Mouse (Mus musculus) heart, embryonic 11.5 days (tissue): ENCODE measurements around the gene Trim14. TPM values are rescaled to one million over a fixed set of nuclear protein-coding genes. Genes with fewer than 3 reads are reported as not detected.
A peak's percentile ranks its signal among the peaks of the same experiment; 100 is the strongest.

Source experiments
- ATAC-seq: fragments of 200-750 bp; cut with Nextera tagmentation; replicated peaks from 2 replicates; pipeline ENCODE4 v1.8.0; 2017; ENCODE audit warnings: moderate library complexity; ENCODE audit not compliant: insufficient number of reproducible peaks, low FRiP score, low TSS enrichment
- H3K27ac ChIP-seq: fragments of 300-500 bp; sonication (generic); 2 replicates; pipeline ENCODE4 v1.5.1; 2014; ENCODE audit warnings: mild to moderate bottlenecking, low read depth, low read length
- H3K27me3 ChIP-seq: fragments of 300-500 bp; sonication (generic); 2 replicates; pipeline ENCODE4 v1.6.1; 2014; ENCODE audit warnings: mild to moderate bottlenecking, low read length, mixed read lengths; ENCODE audit not compliant: control insufficient read depth, insufficient read depth
- H3K36me3 ChIP-seq: fragments of 300-500 bp; sonication (generic); 2 replicates; pipeline ENCODE4 v1.6.1; 2014; ENCODE audit warnings: mild to moderate bottlenecking, low read length, moderate library complexity, mixed read lengths; ENCODE audit not compliant: control insufficient read depth, insufficient read depth
- H3K4me1 ChIP-seq: fragments of 300-500 bp; sonication (generic); 2 replicates; pipeline ENCODE4 v1.6.1; 2014; ENCODE audit warnings: low read length; ENCODE audit not compliant: control insufficient read depth, insufficient read depth
- H3K4me2 ChIP-seq: fragments of 300-500 bp; sonication (generic); 2 replicates; pipeline ENCODE4 v1.6.1; 2014; ENCODE audit warnings: mild to moderate bottlenecking, moderate library complexity
- H3K4me3 ChIP-seq: fragments of 300-500 bp; sonication (generic); 2 replicates; pipeline ENCODE4 v1.5.1; 2014; ENCODE audit warnings: low read depth, low read length
- H3K9ac ChIP-seq: fragments of 300-500 bp; sonication (generic); 2 replicates; pipeline ENCODE4 v1.6.1; 2014; ENCODE audit warnings: mild to moderate bottlenecking, low read depth, low read length, moderate library complexity
- H3K9me3 ChIP-seq: fragments of 300-500 bp; sonication (generic); replicated peaks from 2 replicates; pipeline ENCODE4 v1.6.1; 2016; ENCODE audit warnings: low read length; ENCODE audit not compliant: control insufficient read depth
- WGBS: fragments of 180-500 bp; shearing (Covaris S2); extraction: QIAGEN DNeasy Blood & Tissue Kit; methylation state at CpG from one replicate; pipeline ENCODE4 v1.1.7; 2014; ENCODE audit not compliant: insufficient replicate concordance; 5-methylcytosine and 5-hydroxymethylcytosine counted together
- polyA plus RNA-seq: library from polyadenylated mRNA; unstranded; fragments of >200 nt; fragmentation: Nextera tagmentation; extraction: Ambion mirVana; gene quantifications from 2 replicates; pipeline ENCODE4 v1.2.1, GENCODE M21; 2014

Trim14 gene
- polyA plus RNA-seq, 1 experiment from 2014 or later, result 1.8 TPM

DNA sequence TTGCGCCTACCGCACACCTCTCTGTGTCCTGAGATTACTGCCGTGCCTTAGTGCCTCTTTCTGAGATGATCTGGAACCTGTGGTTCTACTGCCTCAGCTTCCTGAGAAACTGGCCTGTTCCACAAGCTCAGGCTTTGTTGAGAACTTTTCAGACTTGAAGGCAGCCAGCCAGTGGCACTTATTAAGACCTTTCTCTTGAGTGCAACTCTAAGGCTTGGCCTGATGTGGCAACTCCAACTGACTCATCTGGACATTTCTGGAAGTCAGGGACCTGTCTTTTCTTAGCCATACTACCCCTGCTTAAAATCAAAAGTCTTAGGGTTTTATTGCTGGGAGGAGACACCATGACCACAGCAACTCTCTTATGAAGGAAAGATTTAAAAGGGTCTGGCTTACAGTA is 78.8 kb downstream of the Trim14 start:
- Histone ChIP-seq H3K36me3 (peaks cover 13% of the 10 kb centered on the region), H3K4me3 (no peak overlapping the region), H3K4me1 (peaks cover 40% of the 10 kb centered on the region), H3K9ac (no peak overlapping the region), H3K9me3 (no peaks in the 10 kb centered on the region), H3K4me2 (no peak overlapping the region), H3K27ac (no peak overlapping the region), H3K27me3 (no peaks in the 10 kb centered on the region)
- WGBS, result 88% methylated on average over 3 of the region's 3 CpGs
- ATAC-seq, result no peak

DNA sequence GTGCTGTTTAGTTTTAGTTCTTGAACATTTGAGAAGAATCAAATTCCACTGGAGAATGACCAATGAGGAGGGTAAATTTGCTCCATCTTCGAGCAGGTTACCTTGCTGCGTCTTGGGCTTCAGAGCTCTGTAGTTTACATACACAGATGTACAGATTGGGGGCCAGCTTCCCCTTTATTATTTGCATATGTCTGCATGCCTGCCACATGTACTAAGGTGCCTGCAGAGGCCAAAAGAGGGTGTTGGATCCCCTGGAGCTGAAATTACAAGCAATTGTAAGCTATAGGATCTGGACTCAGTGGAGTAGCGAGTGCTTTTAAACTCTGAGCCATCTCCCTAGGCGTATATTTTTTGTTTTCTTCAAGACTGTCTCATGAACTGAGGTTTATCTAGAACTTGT is 79.2 kb downstream of the Trim14 start:
- no peak for ATAC-seq
- H3K9ac ChIP-seq, result no peak overlapping the region
- H3K4me2 ChIP-seq, result no peak overlapping the region; the same call in 1 of the 2 replicates
- peaks cover 40% of the 10 kb centered on the region for H3K4me1 ChIP-seq
- 89% methylated on average over 4 of the region's 4 CpGs for WGBS
- H3K27ac ChIP-seq, result no peak overlapping the region
- H3K9me3 ChIP-seq, result no peaks in the 10 kb centered on the region
- H3K4me3 ChIP-seq, result no peak overlapping the region
- H3K27me3 ChIP-seq, result no peaks in the 10 kb centered on the region
- peaks cover 13% of the 10 kb centered on the region; the same call in 1 of the 2 replicates for H3K36me3 ChIP-seq

- Histone ChIP-seq H3K9ac (no peak overlapping the region; the same call in 1 of the 2 replicates), H3K4me3 (peak overlapping the region; percentile 94; the same call in 1 of the 2 replicates), H3K36me3 (0 out of 2 replicates have a peak, but pooled peaks cover 5% of the 10 kb centered on the region), H3K9me3 (no peaks in the 10 kb centered on the region), H3K27ac (peak overlapping the region; percentile 0; the same call in 1 of the 2 replicates), H3K27me3 (no peaks in the 10 kb centered on the region), H3K4me1 (peaks cover 38% of the 10 kb centered on the region), H3K4me2 (peak overlapping the region; percentile 78)
- no peak for ATAC-seq
- 71% methylated on average over 5 of the region's 5 CpGs for WGBS
These were observed 81.7 kb downstream of the Trim14 start for GRCm38 (mm10) chr4:46454097-46454864.

DNA sequence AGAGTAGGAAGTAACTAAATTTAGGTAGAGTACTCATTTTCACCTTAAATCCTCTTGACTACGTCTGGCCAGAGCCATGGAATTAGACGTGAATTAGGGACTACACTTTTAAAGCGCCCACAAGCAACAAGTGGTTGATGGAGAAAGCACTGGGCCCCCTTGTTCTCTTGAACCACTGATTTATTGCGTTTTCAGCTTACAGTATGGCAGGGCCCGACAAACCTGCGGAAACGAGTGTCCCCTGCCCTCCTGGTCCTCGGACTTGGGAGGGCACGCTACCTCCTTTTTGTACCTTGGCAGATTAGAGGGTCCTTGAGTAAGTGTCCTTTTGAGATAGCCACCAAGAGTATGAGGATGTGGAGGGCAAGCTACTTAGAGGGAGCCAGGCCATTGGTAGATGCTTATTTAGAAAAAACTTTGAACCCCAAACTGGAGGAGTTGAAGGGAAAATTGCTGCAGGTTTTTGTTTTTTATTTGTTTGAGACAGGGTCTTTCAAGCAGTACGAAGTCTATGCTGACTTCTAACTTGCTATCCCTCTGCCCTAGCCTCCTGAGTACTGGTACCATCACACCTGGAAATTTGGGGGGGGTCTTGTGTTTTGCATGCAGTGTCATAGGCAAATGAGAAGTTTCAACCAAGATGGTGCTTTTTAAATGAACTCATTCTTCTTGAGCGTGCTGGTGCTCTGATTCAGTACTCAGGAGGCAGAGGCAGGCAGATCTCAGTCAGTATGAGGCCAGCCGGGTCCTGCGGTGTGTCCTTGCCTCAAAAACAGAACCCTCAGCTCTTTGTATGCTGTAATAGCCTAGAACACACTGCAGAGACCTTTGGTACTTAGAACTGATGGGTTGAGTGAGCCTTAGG is 82.9 kb downstream of the Trim14 start:
- Histone ChIP-seq H3K36me3 (0 out of 2 replicates have a peak, but pooled peaks cover 5% of the 10 kb centered on the region), H3K4me2 (peak overlapping the region; percentile 78), H3K27me3 (no peaks in the 10 kb centered on the region), H3K9ac (peak overlapping the region; percentile 99), H3K9me3 (no peaks in the 10 kb centered on the region), H3K4me3 (peak overlapping the region; percentile 94), H3K27ac (peak overlapping the region; percentile 99), H3K4me1 (peaks cover 42% of the 10 kb centered on the region)
- WGBS, result 35% methylated on average over 13 of the region's 13 CpGs
- no peak for ATAC-seq

DNA sequence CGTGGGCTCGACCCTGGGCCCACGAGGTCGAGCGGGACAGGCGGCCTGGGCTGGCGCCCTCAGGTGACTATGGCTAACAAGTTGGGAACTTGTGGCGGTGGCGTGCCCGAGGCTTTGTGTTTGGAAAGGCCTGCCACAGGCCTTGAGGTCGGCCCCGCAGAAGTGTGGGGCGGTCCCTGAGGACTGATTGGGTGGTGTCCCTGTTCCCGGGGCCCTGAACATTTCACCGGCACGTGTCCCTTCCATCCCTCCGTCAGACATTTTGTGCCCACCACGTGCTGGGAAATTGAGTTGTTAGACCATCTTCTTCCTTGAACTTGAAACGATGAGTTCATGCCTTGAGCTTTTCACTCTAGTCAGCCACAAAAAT is 83.5 kb downstream of the Trim14 start:
- Histone ChIP-seq H3K4me1 (peaks cover 40% of the 10 kb centered on the region), H3K9me3 (no peaks in the 10 kb centered on the region), H3K4me3 (peak overlapping the region; percentile 94), H3K9ac (peak overlapping the region; percentile 99), H3K27ac (peak overlapping the region; percentile 99), H3K27me3 (no peaks in the 10 kb centered on the region), H3K36me3 (0 out of 2 replicates have a peak, but pooled peaks cover 5% of the 10 kb centered on the region), H3K4me2 (peak overlapping the region; percentile 78)
- ATAC-seq, result 0 out of 2 replicates have a peak, but pooled peaks have one; percentile 2
- under 1% methylated on average over 19 of the region's 19 CpGs for WGBS

DNA sequence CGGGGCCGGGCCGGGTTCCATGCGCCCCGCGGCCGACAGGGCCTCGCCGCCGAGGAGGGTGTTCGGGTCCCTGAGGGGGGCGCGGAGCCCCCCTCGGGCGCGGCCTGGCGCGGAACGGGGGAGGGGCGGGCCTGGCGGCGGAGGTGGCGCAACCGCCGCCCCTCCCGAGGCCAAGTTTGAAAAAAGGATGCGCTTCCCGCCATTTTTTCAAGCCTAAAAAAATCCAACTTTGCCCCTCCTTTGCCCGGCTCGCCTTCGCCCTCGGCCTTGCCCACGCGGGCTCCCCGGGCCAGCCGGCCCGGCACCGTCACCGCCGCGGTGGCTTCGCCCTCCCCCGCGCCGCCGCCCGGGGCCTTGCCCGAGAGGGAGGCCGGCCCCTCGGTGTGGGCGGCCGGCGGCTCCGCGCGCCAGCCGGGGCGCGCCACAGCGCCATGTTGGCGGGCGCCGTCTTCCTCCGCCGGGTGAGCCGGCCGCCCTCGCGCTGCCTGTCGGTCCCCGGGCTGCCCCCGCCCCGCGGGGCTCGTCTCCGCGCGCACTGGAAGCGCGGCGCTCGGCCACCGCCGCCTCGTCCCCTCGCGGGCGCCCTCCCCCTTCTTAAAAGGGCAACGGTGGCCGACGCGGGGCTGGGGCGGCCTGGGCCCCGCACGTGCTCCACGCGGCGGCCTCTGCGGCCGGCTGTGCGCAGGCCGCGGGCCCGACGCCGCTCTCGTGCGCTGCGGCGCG is 84.0 kb downstream of the Trim14 start:
- ATAC-seq, result peak; percentile 19
- H3K9me3 ChIP-seq, result no peaks in the 10 kb centered on the region
- WGBS, result under 1% methylated on average over 92 of the region's 111 CpGs
- H3K4me3 ChIP-seq, result peak overlapping the region; percentile 94
- peak overlapping the region; percentile 99 for H3K9ac ChIP-seq
- H3K27me3 ChIP-seq, result no peaks in the 10 kb centered on the region
- H3K36me3 ChIP-seq, result 0 out of 2 replicates have a peak, but pooled peaks cover 2% of the 10 kb centered on the region
- peak overlapping the region; percentile 78 for H3K4me2 ChIP-seq
- peaks cover 38% of the 10 kb centered on the region for H3K4me1 ChIP-seq
- H3K27ac ChIP-seq, result peak overlapping the region; percentile 99

DNA sequence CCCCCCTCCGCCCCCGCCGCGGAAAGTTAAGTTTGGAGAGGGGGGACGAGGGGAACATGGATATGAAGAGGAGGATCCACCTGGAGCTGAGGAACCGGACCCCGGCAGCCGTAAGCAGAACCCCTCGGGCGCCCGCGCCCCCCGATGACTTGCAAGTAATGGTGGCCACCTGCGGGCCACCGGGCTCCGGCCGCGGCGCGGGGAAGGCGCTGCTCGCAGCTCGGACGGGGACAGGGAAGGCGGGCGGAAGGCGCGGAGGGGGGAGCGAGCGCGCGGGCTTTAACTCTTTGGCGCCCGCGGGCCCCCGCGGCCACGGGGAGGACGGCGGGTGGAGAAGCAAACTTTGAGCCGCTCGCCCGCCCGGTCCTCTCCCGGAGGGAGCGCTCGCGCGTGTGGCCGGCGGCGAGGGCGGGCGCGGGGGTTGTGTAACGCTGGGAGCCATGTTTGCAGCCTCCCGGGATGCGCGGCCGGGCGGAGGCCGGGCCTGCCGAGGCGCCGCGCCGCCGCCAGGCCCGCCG is 84.6 kb downstream of the Trim14 start:
- Histone ChIP-seq H3K9ac (peak overlapping the region; percentile 99), H3K4me3 (peak overlapping the region; percentile 94), H3K9me3 (no peaks in the 10 kb centered on the region), H3K27me3 (no peaks in the 10 kb centered on the region), H3K27ac (peak overlapping the region; percentile 99), H3K4me2 (peak overlapping the region; percentile 78), H3K36me3 (no peaks in the 10 kb centered on the region), H3K4me1 (peaks cover 33% of the 10 kb centered on the region)
- peak; percentile 8; the same call in 1 of the 2 replicates for ATAC-seq
- WGBS, result under 1% methylated on average over 62 of the region's 70 CpGs
